Mouse (Mus musculus) cerebral cortex, adult 2 months (tissue): ENCODE measurements around the gene Ddx60.

Source experiments
- WGBS: fragments of 180-500 bp; shearing (Covaris S2); methylation state at CpG from one replicate; pipeline ENCODE4 v1.1.7; 2018; 5-methylcytosine and 5-hydroxymethylcytosine counted together

The Ddx60 gene

DNA sequence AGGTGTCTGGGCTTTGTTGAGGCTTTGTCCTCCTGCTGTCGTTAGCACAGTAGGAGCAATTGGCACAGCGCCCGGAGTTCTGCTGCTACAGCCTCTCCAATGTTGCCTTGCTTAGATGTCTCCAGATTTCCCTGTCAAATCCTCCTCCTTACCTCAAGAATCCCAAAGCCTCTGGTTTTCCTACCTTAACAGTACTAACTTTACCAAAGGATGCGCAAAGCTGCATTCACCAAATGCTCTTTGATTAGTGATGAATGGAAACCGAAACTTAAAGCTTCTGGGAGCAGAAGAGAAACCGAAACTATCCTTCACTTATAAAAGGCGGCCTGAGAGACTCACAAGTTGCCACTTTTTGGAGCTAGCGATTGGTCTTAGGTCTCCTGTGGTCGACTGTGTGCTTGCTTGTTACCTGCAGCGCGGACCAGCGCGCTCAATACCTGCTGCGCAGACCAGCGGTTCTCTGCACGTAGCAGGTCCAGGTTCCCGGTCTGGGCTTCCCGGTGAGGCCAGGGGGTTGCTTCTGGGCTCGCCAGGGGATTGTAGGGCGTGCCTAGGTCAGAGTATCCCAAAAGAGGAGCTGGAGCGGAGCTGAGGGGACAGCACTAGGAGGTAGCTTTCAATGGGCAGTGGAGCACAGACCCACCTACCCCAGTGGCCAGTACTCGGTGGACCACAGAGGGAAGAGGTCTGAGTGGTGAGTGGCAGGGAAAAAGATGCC lies at the start of gene Ddx60:
Ddx60 (plus strand) TSS at position 311 of the 718 bp plus-strand sequence.
- WGBS, result 4% methylated on average over 22 of the region's 22 CpGs

GRCm38 (mm10) chr8:61894062-61894461 lies 33.8 kb upstream of the Ddx60 start:
- 49% methylated on average over 2 of the region's 2 CpGs for WGBS

- WGBS, result 88% methylated on average over 1 of the region's 1 CpGs
These were observed 31.1 kb upstream of the Ddx60 start for GRCm38 (mm10) chr8:61896742-61897141.

- 88% methylated on average over 1 of the region's 1 CpGs for WGBS
These were observed 30.5 kb upstream of the Ddx60 start for GRCm38 (mm10) chr8:61897402-61897801.

DNA sequence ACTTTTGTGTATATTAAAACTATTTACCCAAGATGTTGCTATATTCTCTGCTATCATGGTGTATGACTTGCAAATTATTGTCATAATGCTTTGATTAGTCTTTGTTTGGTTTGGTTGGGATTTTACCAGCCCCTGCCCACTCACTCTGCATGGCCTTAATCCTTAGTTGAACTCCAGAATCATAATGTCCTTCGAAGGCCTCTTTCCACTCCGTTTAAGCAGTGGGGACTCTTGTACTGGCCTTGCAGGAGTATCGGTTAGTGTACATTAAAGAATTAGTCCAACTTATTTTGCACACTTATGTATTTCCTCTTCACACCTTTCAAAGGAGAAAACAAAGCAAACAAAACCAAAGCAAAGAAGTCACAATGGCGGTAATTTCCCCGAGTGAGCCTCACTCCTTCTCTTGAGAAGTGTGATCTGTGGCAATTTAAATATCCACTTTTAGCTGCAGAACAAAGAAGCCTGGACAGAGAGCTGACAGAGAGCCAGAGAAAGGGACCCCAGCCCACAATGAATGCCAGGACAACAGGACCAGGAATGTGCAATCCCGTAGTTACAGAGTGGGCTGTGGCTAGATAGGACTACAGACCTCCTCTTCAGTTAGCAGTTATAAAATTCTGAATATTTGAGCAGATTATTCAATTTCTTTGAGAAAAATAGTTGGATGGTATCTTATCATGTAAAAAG lies 26.7 kb upstream of the Ddx60 start:
- 65% methylated on average over 6 of the region's 6 CpGs for WGBS

GRCm38 (mm10) chr8:61902521-61902920 lies 25.4 kb upstream of the Ddx60 start, which contains the start of gene Palld:
Palld (minus strand) TSS chr8:61902690.
- 75% methylated on average over 5 of the region's 5 CpGs for WGBS

GRCm38 (mm10) chr8:61908303-61909215 lies 19.3 kb upstream of the Ddx60 start:
- 47% methylated on average over 13 of the region's 13 CpGs for WGBS

GRCm38 (mm10) chr8:61909313-61909712 lies 18.6 kb upstream of the Ddx60 start:
- WGBS, result 80% methylated on average over 3 of the region's 3 CpGs

DNA sequence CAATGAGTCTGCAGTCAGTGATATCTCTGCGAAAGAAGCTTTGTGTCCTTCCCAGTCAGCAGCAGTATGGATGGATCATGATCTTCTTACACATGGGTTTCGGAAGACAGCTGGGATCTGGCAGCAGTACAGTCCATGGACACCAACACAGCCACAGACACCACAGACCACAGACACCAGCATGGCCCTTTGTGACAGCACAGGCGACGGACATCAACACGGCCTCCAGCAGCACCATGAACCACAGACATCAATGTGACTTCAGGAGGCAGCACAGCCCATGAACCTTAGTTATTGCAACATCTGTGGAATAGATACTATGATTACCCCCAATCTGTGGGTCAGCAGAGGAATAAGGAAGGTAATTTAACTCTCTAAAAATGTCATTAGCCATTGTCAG lies 15.1 kb upstream of the Ddx60 start:
- WGBS, result 96% methylated on average over 5 of the region's 5 CpGs

DNA sequence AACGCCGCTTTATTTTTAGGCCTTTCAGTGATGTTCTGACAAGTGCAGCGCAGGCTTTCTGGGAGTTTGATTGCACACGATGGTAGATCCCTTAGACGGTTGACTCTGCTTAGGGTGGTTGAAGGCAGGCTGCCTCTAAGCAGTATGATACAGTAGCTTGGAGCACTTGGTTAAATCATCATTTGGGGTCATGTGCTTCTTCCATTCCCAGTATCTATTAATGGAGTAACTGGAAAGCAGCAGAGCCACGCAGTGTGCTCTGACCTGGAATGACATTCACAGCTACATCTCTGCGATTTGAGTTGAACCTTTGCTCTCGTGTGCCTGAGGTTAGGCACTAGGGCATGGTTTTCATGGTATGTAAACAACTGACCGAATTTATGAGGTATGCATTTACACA lies 13.9 kb upstream of the Ddx60 start:
- 81% methylated on average over 9 of the region's 9 CpGs for WGBS

GRCm38 (mm10) chr8:61917287-61917686 lies 10.6 kb upstream of the Ddx60 start:
- 81% methylated on average over 4 of the region's 4 CpGs for WGBS

GRCm38 (mm10) chr8:61919145-61919788 lies 8.6 kb upstream of the Ddx60 start:
- WGBS, result 98% methylated on average over 2 of the region's 2 CpGs

DNA sequence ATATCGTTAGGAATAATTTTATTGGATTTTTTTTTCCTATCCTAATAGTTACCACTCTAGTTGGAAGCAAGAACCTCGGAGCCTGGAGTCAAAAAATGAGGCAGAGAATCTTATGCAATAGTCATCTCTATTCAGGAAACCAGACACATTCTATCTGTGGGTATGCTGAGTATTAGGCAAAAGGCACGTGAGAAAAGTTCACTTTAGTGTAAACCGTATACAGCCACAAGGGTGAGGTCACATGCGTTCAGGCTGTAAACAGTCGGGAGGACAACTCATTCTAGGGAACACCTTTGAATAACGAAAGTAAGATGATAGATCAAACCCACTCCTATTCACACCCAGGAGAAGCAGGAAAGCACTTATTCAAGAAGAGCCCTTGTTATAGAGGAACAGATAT lies 7.5 kb upstream of the Ddx60 start:
- WGBS, result 83% methylated on average over 7 of the region's 7 CpGs

- 70% methylated on average over 10 of the region's 10 CpGs for WGBS
These were observed 6.3 kb upstream of the Ddx60 start for GRCm38 (mm10) chr8:61921454-61922054.

GRCm38 (mm10) chr8:61924518-61924917 lies 3.4 kb upstream of the Ddx60 start:
- WGBS, result 89% methylated on average over 1 of the region's 1 CpGs

- WGBS, result 46% methylated on average over 2 of the region's 2 CpGs
These were observed 5.4 kb downstream of the Ddx60 start for GRCm38 (mm10) chr8:61933243-61933642.

DNA sequence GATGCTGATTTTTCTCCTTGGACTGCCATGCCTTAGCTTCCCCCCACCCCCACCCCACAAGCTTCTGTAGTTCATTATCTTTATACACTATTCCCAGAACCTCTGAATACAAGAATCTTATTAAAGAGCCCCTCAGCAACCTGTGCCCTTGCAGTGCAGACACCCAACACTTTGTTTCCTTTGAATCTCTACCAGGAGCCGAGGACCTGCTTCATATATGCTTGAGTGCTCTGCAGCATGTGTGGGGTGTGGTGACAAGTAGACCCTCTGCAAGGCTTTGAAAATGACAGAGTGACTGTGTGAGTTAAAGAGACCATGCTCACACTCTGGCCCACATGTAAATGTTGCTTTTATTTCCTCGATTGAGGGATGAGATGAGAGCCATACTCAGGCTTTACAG lies 9.7 kb downstream of the Ddx60 start:
- WGBS, result 88% methylated on average over 2 of the region's 2 CpGs

- WGBS, result 86% methylated on average over 4 of the region's 4 CpGs
These were observed 36.9 kb downstream of the Ddx60 start for GRCm38 (mm10) chr8:61964591-61965375.

DNA sequence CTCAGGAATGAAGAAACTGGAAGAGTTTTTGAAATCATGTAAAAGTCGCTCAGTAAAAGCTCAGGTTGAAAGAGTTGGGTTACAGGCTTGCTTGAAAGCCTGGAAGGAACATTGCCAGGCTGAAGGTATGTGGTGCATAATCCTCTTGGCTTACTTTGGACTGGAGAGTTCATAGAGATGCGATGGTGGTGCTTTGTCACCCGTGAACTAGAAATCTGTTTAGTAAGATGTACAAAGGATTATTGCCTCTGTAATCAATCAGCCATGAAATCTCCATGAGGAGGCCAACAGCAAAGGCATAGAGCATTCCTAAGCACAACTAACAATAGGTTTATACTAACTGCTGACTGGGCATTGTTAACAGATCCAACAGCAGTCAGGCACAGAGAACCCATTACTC lies 41.7 kb downstream of the Ddx60 start:
- 65% methylated on average over 3 of the region's 3 CpGs for WGBS

- WGBS, result 94% methylated on average over 4 of the region's 4 CpGs
These were observed 57.1 kb downstream of the Ddx60 start for GRCm38 (mm10) chr8:61984941-61985340.
